Mouse (Mus musculus): ENCODE data around the gene Ttll1.
A peak's percentile ranks its signal among the peaks of the same experiment; 100 is the strongest.
"Not testable (repeated sequence)": the region's sequence is repeated elsewhere in the genome, so short reads cannot be mapped to it uniquely, and the experiment has no call there.

Ttll1 gene

DNA sequence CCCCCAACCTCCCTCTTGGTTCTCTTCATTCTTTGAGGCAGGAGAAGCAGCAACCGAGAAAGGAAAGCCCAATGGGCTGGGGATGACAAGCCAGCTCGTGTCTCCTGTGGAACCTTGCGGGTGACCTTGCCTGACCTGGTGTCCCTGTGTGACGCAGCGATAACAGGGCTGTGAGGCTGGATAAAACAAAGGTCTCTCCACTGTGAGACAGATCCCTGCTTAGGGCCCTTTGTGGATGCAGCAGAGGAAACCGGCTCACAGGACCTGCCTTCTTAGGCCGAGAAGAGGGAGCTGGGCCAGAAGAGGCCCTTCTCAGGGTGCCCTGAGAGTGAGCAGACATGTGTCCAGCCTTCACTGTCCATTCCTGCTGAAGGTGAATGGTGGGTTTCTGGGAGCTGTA is 12.5 kb upstream of the Ttll1 start:
- DNase-seq, result no peak

DNA sequence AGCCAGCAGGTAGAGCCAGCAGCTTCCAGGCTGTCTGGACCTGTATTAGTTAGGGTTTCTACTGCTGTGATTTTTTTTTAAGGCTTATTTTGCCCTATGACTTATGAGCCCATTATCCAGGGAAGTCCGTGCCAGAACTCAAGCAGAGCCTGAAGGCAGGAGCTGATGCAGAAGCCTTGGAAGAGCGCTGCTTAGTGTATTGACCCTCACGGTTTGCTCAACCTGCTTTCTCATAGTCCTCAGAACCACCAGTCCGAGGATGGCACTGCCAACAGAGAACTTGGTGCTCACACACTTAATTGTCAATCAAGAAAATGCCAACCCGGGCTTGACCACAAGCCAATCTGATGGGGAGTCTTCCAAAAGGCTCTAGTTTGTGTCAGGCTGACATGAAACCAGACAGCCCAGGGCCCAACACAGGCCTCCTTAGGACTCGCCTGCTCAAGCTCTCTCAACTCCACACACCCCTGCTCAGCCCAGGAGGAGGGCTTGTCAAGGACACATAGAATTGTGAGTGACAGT is 10.2 kb upstream of the Ttll1 start:
- DNase-seq, result no peak

DNA sequence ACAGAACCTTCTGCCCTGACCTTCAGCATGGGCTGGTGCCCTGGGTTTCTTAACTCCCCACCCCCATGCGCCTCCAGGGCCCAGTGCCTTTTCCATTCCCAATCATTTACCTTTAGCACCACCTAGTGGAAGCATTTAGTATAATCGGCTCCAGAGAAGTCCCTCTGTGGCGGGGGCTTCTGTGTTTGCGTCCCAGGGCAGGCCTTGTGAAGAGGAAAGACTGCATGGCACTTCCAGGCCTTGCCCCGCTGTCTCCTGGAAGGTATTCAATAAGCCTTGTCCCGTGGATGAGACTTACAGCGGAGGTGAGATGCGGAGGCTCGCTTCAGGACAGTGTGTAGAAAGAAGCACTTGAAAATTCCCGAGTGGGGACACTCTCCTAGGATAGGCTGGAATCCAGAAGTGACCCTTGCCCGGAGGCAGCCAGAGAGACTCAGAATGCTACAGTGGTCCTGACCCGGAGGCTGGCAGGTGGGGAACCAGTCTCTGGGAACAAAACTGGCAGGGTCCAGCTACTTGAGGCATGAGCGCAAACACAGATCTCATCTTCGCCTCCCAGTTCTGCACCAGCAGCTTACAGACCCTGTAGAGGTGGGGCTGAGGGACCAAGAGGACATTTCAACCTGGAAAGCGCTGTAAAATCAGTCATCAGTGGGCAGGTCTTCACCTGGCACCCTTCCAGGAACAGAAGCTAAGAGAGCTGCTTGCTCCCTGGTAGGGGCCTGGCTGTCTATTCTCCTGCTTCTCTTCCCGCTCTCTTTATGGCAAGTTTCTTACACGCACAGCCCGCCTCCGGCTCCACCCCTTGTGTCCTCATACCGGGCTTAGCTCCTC is 7.7 kb upstream of the Ttll1 start:
- DNase-seq, result peak; percentile 30

DNA sequence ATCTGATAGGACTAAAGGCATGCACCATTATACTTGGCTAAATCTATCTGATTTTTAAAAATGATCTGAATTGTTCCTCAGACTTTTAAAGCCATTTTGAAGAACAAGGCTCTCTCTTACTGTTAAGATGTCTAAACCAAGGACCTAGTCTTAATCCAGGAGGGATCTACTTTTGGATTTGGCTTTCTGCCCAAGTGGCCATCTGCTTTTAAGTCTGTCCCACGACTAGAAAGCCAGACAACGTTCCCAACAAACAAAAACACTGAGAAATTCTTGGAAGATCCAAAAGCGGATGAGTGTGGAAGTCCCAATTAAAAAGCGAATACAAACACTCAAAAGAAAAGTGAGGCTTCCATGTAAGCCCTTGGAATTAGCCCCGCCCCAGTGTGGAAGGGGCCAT is 4.3 kb upstream of the Ttll1 start:
- DNase-seq, result no peak

DNA sequence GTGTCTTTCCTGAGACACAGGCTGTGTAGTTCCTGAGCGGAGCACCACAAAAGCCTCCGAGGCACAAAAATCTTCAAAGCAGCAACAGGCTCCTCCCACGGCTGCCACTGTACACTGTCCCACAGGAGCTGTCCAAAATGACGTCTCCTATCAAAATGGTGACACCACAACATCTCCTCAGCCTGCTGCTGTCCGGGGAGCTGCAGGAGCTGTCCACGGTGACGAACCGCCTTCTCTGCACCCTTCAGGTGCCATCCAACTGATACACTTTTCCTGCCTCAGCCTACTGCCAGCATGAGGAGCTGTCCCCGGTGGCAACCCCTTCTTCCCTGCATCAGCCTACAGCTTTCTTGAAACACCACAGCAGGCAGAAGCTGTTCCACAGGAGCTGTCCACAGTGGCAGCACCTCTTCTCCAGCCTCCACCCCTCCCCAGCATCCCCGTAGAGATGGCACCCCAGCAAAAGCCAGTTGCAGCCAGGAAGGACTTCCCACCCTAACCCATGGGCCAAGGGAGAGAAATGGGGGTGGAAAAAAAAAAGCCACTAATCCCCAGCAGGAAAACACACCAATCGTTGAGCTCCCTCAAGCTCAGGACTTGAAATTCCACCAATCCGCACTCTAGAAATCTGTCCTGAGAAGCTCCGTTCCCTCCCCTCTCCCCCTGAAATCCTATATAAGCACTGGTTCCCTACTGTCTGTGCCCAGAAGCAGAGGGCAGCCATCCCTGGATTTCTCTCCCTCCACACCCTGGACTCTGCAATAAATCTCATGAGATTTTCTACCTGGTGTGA is 2.0 kb upstream of the Ttll1 start:
- no peak for DNase-seq

DNA sequence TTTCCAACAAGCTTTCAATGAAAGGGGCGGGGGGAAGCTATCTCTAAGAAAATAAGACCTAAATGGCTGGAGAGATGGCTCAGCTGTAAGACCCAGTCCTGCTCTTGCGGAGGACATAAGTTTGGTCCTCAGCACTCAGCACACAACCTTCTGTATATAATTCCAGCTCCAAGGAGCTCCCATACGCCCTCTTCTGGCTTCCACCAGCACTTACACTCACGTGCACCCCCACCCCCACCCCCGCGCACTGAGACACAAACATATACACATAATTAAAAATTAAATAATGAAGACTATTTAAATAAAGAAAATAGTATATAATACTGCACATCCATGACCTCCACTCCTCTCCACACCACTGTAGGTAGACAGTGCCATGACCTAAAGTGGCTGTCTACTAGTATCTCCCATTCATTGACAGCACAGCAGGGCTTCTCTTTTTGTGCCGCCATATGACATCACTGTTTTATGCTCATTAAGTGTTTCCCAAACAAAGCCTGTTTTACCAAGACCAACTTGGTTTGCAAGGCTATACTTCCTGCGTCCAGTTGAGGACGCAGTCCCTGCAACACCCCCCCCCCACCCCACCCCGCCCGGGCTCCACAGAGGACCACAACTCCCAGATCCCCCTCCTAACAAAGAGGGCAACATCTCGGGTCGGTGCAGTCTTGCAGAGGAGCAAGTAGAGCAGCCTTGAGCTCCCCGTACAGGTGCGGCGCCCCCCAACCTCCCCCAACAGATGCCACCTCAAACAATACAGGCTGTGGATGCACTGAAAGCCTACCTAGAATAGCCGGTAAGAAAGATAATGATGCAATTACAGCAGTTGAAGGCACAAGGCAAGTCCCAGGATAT is 516 bp downstream of the Ttll1 start:
- no peak for DNase-seq

DNA sequence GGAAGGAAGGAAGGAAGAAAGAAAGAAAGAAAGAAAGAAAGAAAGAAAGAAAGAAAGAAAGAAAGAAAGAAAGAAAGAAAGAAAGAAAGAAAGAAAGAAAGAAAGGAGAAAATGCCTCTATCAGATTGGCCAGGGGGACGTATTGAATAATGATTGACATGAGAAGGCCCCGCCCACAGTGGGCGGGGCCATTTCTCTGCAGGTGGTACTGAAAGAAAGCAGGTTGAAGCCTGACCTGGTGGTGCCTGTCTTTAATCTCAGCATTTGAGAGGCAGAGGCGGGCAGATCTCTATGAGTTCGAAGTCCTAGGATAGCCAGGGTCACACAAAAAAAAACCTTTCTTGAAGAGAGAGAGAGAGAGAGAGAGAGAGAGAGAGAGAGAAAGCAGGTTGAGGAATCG is 9.2 kb downstream of the Ttll1 start:
- not testable (repeated sequence) for DNase-seq

DNA sequence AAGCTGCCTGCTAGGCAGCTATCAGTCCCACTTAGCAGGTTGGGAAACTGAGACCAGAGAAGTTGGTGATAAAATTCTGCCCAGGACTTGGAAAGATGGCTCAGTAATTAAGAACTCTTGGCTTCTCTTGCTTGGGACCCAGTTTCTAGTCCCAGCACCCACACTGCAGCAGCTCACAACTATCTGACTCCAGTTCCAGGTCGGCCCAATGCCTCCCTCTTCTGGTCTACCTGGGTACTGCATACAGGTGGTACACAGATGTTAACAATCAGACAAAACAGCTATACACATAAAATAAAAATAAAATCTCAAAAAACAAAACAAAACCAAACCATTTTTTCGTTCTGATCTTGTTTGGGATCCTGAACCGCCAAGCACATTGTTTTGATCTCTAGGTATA is 10.3 kb downstream of the Ttll1 start:
- no peak for DNase-seq

DNA sequence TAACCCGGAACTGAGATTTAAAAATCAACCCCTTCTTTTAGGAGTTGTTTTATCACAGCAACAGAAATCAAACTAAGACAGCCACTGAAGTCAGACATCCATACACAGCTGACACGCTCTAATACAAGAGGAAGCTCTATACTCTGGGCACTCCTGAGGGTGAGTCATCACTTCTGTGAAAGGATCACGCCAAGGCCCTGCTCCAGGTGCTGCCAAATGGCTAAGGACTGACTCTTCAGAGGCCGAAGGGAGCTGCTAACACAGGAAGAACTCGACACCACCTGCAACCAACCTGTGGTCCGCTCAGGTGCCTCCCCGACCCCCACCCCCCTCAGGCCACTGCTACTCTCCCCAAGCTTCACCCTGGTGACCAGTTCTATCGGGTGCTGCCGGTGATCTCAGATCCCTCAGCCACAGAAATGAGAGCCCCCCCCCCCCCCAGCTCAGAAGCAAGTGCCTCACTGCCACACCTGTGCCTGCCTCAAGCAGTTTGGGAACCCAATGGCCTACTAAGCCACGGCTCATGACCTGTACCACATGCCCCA is 11.4 kb downstream of the Ttll1 start:
- no peak for DNase-seq

DNA sequence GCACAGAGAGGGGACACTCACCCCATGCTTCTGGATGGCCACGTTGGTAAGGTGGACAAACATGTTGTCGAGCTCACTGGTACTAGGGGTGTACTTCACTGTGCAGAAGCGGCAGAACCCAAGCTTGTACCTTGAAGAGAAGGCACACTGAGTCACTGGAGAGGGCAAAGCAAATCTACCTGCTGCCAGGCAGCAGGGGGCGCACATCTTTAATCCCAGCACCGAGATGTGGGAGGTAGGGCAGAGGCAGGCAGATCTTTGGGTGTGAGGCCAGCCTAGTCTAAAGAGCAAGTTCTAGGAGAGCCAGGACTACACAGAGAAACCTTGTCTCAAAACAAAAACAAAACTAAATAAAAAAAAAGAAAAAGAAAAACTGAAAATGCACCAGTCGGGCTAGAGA is 13.4 kb downstream of the Ttll1 start:
- no peak for DNase-seq

DNA sequence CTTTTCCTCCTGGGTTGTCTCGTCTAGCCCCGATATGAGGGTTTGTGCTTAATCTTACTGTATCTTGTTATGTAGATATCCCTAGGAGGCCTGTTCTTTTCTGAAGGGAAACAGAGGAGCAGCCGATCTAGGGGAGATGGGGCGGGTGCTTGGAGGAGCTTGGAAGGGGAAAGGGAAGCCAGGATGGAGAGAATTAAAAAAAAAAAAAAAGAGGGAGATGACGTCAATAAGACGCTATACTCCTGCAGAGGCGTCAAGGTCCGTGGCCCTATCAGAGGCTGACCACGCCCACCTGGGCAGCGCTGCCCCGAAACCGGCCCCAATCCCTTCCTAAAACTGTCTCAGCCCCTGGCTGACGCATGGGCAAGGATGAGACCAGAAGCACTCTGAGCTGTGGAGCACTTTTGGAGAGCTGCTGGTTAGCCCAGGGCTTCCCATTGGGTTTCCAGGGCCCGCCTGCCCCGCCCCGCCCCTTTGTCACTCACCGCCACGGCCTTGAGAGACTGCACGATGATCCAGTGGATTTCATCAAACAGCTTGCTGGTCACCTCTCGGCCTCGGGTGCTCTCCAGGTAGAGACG is 14.8 kb downstream of the Ttll1 start:
- no peak for DNase-seq

DNA sequence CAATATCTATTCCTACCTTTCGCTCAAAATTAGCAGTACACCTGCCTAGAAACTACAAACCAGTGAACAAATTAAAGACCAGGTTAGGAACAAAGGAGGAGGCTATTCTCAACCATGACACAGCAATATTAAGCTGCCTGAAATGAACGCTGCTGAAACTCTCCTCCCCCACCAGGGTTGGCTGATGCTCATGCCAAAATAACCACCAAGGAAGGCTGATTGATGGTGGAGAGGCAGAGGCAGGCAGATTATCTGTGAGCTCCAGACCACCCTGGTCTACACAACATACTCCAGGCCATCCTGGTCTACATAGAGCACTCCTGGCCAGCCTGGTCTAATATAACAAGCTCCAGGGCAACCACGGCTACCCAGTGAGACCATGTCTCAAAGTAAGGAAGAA is 15.5 kb downstream of the Ttll1 start:
- DNase-seq, result no peak

DNA sequence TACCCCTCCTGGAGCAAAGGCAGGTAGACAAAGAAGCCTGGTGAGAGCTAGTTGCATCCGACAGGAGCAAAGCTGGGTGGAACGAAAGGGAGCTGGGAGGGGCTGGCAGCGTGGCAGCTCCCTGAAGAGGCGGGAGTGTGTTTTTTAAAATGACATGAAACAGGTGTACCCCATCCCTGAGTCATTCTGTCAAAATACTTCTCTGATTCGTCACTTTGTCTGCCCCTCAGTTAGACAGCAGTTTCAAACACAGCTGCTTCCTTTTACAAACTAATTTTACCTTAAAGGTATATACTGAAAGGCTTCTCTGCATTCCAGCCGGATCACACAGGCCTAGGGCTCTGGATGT is 16.1 kb downstream of the Ttll1 start:
- DNase-seq, result no peak

DNA sequence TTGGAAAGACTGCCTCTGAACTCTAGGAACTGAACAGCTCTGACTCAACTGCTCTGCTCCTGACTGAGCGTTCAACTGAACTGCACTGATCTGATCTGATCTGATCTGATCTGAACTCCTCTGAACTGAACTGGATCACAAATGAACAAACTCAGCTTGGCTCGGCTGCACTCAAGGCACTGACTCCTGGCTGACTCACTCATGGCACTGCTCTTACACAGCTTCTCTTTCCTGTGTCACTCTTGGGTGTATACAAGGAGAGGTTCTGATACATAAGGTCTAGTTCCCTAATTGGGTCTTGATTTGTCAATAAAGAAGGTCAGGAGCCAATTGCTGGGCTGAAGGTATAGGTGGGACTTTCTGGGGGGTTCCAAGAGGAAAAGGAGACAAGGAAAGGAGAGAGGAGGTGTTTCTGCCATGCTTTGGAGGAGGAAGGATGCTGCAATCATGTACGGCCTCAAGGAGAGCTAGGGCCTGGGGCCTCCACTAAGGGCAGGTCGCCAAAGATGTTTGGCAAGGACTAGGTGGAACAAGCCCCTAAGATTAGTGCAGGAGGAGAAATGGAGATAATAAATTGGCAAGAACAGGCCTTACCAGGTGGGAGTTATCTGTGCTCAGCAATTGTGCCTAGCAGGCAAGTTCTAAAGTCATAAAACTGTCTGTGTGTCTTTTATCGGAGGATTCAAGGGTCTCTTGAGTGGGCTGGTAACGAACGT is 16.7 kb downstream of the Ttll1 start:
- no peak for DNase-seq

DNA sequence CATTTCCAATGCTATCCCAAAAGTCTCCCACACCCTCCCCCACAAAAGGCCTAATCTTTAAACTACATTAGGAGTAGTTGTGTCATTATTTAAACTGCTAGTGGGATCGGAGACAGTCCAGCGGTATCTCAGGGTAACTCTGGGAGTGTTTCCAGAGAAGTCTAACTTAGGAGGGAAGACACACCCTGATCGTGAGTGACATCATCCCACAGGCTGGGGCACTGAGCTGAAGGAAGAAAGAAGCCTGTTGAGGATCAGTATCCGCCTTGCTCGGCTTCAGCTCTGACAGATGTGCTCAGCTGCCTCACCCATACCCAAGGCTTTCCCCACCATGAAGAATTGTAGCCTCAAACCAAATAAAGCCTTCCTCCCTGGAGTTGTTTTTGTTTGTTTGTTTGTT is 18.8 kb downstream of the Ttll1 start:
- no peak for DNase-seq

DNA sequence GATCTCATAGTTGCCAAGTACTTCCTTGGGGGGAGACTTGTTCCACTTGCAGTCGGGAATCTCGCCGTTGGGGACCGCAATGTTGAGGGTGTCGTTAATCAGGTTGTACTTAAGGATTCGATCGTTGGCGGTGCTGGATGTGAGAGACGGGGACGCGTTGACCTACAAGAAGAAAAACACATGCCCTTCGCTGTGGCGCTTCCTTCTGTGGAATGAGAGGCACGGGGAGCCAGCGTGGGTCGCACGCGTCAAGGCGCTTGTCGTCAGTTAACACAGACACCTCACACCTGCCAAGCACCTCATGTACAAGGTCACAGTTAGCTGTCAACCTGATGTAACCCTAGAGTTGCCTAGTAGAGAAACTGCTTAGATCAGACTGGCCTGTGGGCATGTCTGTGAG is 21.2 kb downstream of the Ttll1 start:
- DNase-seq, result no peak

DNA sequence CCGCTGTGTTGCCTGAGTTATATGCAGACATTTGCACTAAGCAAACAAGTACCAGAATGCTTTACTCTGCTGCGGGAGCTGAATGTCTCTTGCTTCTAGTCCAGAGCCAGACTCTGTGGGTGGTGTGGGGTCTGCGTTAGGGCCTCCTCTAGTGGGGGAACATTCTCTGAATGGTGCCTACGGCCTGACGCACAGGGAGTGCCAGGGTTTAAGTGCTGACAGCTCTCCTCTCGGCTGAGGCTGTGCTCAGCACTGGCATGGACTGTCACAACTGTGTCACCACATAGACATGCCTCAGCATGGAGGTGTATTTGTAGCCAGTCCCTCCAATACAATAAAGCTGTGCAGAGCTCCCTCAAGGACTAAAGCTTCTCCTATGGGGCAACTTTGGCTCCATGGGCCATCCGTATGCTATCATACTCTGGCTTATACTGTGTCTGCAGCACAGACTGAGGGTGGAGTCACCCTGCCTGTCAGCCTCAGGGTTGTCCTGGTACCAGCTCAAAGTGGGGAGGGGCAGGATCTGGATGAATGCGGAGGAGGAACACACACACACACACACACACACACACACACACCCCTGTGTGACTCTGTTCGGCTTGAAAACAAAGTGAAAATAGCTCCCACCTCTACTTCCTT is 23.1 kb downstream of the Ttll1 start:
- DNase-seq, result no peak

DNA sequence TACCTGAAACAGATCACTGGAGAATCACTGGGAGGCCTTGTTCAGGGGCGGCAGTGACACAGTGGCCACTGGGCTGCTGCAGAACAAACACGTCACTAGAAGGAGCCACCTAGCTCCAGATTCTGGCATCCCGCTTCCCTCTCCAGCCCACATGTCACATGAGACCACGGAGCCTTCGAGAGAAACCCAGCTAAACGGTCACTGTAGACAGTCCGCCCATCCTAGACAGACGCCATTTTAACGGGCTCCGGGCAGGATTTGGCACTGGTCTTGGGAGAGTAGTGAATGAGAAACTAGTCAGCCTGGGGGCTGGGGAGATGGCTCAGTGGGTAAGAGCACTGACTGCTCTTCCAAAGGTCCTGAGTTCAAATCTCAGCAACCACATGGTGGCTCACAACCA is 26.4 kb downstream of the Ttll1 start:
- DNase-seq, result no peak

DNA sequence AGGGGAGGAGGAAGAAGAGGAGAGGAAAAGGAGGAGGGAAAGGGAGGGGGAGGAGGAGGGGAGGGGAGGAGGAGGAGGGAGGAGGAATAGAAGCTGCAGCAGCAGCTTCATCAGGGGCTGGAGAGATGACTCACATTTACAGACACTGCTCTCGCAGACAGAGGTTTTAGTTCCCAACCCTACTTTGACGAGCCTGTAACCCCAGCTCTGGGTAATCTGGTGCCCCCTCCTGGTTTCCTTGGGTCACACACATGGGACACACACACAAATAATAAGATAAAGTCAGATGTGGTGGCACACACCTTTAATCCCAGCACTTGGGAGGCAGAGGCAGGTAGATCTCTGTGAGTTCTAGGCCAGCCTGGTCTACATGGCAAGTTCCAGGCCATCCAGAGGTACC is 27.2 kb downstream of the Ttll1 start:
- DNase-seq, result no peak

DNA sequence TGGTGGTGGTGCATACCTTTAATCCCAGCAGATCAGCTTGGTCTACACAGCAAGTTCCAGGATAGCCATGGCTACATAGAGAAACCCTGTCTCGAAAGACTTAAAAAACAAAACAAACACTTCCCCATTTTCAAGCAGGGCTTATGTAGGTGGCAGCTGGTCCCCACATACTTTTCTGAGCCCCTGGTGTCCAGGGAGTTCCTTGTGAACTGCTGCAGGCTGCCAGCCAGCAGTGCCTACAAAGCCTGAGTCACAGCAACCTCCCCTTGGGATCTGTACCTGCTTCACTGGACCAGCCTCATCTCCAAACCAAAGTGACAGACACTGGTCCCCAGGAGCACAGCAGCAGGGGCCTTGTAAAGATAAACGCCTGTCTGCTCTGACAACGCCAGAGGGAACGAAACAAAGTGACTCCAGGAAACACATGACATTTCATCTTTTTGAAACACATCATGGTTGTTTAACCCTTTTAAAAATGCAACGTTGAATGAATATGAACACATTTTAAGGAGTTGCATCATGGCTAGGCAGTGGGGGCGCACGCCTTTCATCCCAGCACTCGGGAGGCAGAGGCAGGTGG is 28.0 kb downstream of the Ttll1 start:
- DNase-seq, result no peak

DNA sequence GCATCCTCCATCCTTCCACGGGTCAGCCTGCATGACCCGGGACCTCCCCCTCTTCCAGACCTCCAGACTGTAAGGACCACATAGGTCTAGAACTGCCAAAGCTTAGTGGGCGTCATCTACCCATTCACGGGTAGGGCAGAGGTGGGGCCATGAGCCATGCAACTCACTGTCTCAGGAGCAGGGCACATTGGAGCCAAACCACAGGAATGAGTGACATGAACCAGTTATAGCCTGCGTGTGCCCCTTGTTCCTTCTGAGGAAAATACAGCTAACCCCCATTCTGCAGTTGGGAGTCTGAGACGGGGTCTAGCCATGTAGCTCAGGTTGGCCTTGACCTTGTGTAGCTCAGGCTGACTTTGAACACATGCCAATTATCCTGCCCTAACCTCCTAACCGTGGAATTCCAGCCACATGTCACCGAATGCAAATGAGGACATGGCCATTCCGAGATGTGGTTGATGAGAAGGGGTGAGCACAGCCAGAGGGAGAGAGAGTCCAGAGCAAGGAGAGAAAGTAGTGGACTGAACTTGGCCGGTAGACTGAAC is 29.4 kb downstream of the Ttll1 start:
- no peak for DNase-seq

All from cerebellum, adult 11 months (tissue).